Comparison of ENCODE assay signal across 26 mouse cellular contexts in the genomic region with DNA sequence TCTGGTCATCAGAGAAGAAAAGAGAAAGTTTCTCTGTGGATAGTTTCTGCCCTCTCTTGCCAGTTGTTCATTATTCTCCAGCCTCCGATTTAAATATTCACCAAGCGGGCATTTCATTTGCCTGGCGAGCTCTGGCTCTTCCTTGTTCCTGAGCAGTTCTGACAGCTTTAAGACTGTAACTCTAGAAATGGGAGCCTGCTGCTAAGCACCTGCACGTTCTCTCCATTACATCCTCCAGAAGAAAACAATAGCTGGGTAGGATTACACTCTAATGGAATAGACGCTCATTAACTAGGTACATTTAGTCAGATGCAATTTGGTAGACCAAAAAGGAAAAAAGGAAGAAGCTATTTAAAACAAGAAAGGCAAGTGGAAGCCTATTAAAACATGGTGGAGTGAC. TPM values are rescaled to one million over a fixed set of nuclear protein-coding genes. Genes with fewer than 3 reads are reported as not detected.
DNase-seq lines count a peak whose midpoint lies in the region; ATAC-seq and TF ChIP-seq lines count a peak whose summit lies in the region.
"Had no signal": no experiment of that assay in that cellular context is flagged by ENCODE, and none has a peak within 500 bp of the region (broad histone marks: within the 10 kb centered on the region; RNA-seq: fewer than 3 reads in every experiment).

No protein-coding gene starts in this region.

- H3K27me3 ChIP-seq in kidney, adult 2 months (replicated peaks; ENCODE audit: control insufficient read depth, insufficient read depth, low read length): no peaks in the 10 kb centered on the region
- H3K27me3 ChIP-seq in kidney, embryonic 15.5 days: no peaks in the 10 kb centered on the region
- no peaks in the 10 kb centered on the region for H3K27me3 ChIP-seq in CH12.LX (replicated peaks)
- H3K27me3 ChIP-seq: forebrain, embryonic 13.5 days; hindbrain, embryonic 13.5 days had no signal

- no peak overlapping the region for H3K4me3 ChIP-seq in kidney, adult 2 months (ENCODE audit: insufficient read depth, low read depth, low read length)
- H3K4me3 ChIP-seq in kidney, embryonic 15.5 days (replicated peaks): no peak overlapping the region
- H3K4me3 ChIP-seq in CH12.LX (replicated peaks in 1 of 3; ENCODE audit: low read depth in 2 of 3, low read length in 2 of 3, poor library complexity in 1 of 3): no peak overlapping the region
- H3K4me3 ChIP-seq in embryonic fibroblast, embryonic 13.5 days (ENCODE audit: insufficient read depth, low read length): no peak overlapping the region
- H3K4me3 ChIP-seq: embryonic facial prominence, embryonic 12.5 days; forebrain, embryonic 10.5 days; forebrain, embryonic 13.5 days; hindbrain, embryonic 10.5 days; hindbrain, embryonic 13.5 days had no signal

- no peak for TF ChIP-seq POLR2A in kidney, adult 2 months (IDR thresholded peaks at IDR 0.05; ENCODE audit: low read depth, low read length)
- no peak for TF ChIP-seq POLR2A in CH12.LX (IDR thresholded peaks at IDR 0.05; ENCODE audit: low read depth, low read length)
- no peak for TF ChIP-seq POLR2A in embryonic fibroblast, embryonic 13.5 days (IDR thresholded peaks at IDR 0.05; ENCODE audit: low read depth, low read length)

- peak; percentile 40 for DNase-seq in kidney, adult 2 months
- DNase-seq in kidney, postnatal 25 days: no peak
- no peak for DNase-seq in kidney, postnatal 10 days
- no peak for DNase-seq in CH12.LX (ENCODE audit: extremely low read depth)
- DNase-seq: adrenal gland, adult 8-10 months; adrenal gland, postnatal 25 days; cerebellum, adult 11-12 months; cerebellum, adult 8-10 months; cerebellum, postnatal 10 days; cerebellum, postnatal 36 days; gastrocnemius, postnatal 10 days; gastrocnemius, postnatal 36 days had no signal

- no peaks in the 10 kb centered on the region for H3K9me3 ChIP-seq in kidney, embryonic 15.5 days (replicated peaks)
- no peaks in the 10 kb centered on the region for H3K9me3 ChIP-seq in CH12.LX (replicated peaks; ENCODE audit: low read length)
- H3K9me3 ChIP-seq: embryonic facial prominence, embryonic 12.5 days; forebrain, embryonic 10.5 days; forebrain, embryonic 13.5 days; hindbrain, embryonic 10.5 days; hindbrain, embryonic 13.5 days had no signal

- TF ChIP-seq EP300 in CH12.LX (IDR thresholded peaks at IDR 0.05; ENCODE audit: low read length): no peak

- peak; percentile 83 for ATAC-seq in kidney, embryonic 15.5 days (replicated peaks; ENCODE audit: low FRiP score)
- ATAC-seq: activated CD4-positive, CD25-positive, alpha-beta regulatory T cell, adult 4 months; CD4-positive, CD25-positive, alpha-beta regulatory T cell, adult 4 months; forebrain, embryonic 13.5 days; forebrain, embryonic 16.5 days; hindbrain, embryonic 16.5 days; inflammation-experienced regulatory T-cells, adult 6 months had no signal

- no peak overlapping the region for H3K9ac ChIP-seq in kidney, embryonic 15.5 days
- H3K9ac ChIP-seq in CH12.LX (ENCODE audit: insufficient read depth, low read depth): no peak overlapping the region
- H3K9ac ChIP-seq: embryonic facial prominence, embryonic 12.5 days; forebrain, embryonic 13.5 days; hindbrain, embryonic 13.5 days had no signal

- TF ChIP-seq CTCF in kidney, adult 2 months (conservative IDR thresholded peaks at IDR 0.05; ENCODE audit: insufficient read depth, insufficient read length, low read depth, low read length): no peak
- no peak for TF ChIP-seq CTCF in CH12.LX (conservative IDR thresholded peaks at IDR 0.05 in 1 of 2, IDR thresholded peaks at IDR 0.05 in 1 of 2; ENCODE audit: low read depth in 2 of 2, low read length in 2 of 2)
- no peak for TF ChIP-seq CTCF in embryonic fibroblast, embryonic 13.5 days (IDR thresholded peaks at IDR 0.05; ENCODE audit: borderline replicate concordance, insufficient read depth, low read length)

- no peak overlapping the region for H3K4me2 ChIP-seq in kidney, embryonic 15.5 days
- peak overlapping the region; percentile 45; the same call in 1 of the 2 replicates for H3K4me2 ChIP-seq in CH12.LX (ENCODE audit: insufficient read depth, low read depth, poor library complexity, severe bottlenecking)
- H3K4me2 ChIP-seq: embryonic facial prominence, embryonic 12.5 days; forebrain, embryonic 13.5 days; heart, embryonic 11.5 days; hindbrain, embryonic 13.5 days had no signal

- WGBS in kidney, adult 2 months: 30% methylated on average over 5 of the region's 5 CpGs
- WGBS in kidney, embryonic 15.5 days: 31% methylated on average over 5 of the region's 5 CpGs

- H3K36me3 ChIP-seq in kidney, adult 2 months (ENCODE audit: control insufficient read depth, insufficient read depth, low read length): no peaks in the 10 kb centered on the region
- no peaks in the 10 kb centered on the region for H3K36me3 ChIP-seq in kidney, embryonic 15.5 days
- H3K36me3 ChIP-seq in CH12.LX (replicated peaks in 1 of 2; ENCODE audit: control insufficient read depth in 1 of 2, insufficient read depth in 1 of 2, low read length in 1 of 2): no peaks in the 10 kb centered on the region
- H3K36me3 ChIP-seq: embryonic facial prominence, embryonic 12.5 days; forebrain, embryonic 10.5 days; hindbrain, embryonic 10.5 days; hindbrain, embryonic 13.5 days had no signal

- no peaks in the 10 kb centered on the region for H3K79me2 ChIP-seq in CH12.LX (replicated peaks; ENCODE audit: control insufficient read depth, extremely low read depth, insufficient read depth, poor library complexity, severe bottlenecking)

- in situ Hi-C loops in CH12.LX (cut with MboI; ENCODE audit: low pct_ligation_motif_present, low pct_unique_long_range_greater_than_20kb, low sequenced_read_pairs): no loop called here

- H3K4me1 ChIP-seq in kidney, adult 2 months (ENCODE audit: control insufficient read depth, insufficient read depth, low read length): peaks cover 3% of the 10 kb centered on the region; the same call in 1 of the 2 replicates
- no peaks in the 10 kb centered on the region for H3K4me1 ChIP-seq in kidney, embryonic 15.5 days
- H3K4me1 ChIP-seq in CH12.LX (ENCODE audit: control insufficient read depth in 1 of 2, insufficient read depth in 2 of 2): peaks cover 0 to 7% of the 10 kb centered on the region in 2 experiments; a peak in 2 of 4 replicates
- peaks cover 3% of the 10 kb centered on the region; the same call in 1 of the 2 replicates for H3K4me1 ChIP-seq in embryonic fibroblast, embryonic 13.5 days (ENCODE audit: control insufficient read depth, insufficient read depth, low read length)
- H3K4me1 ChIP-seq: embryonic facial prominence, embryonic 12.5 days; forebrain, embryonic 10.5 days; forebrain, embryonic 13.5 days; hindbrain, embryonic 10.5 days; hindbrain, embryonic 13.5 days had no signal

- dilution Hi-C loops in CH12.LX (cut with MboI; ENCODE audit: extremely low pct_ligation_motif_present, extremely low pct_unique_long_range_greater_than_20kb, low sequenced_read_pairs): no loop called here

- TF ChIP-seq RAD21 in CH12.LX (IDR thresholded peaks at IDR 0.05; ENCODE audit: low read depth, low read length): no peak

- H3K27ac ChIP-seq in kidney, adult 2 months (ENCODE audit: insufficient read depth, low read depth, low read length): no peak overlapping the region
- no peak overlapping the region for H3K27ac ChIP-seq in kidney, embryonic 15.5 days
- no peak overlapping the region for H3K27ac ChIP-seq in CH12.LX (ENCODE audit: insufficient read depth, low read depth)
- H3K27ac ChIP-seq in embryonic fibroblast, embryonic 13.5 days (ENCODE audit: insufficient read depth, low read length): peak overlapping the region; percentile 19; the same call in 1 of the 2 replicates
- H3K27ac ChIP-seq: embryonic facial prominence, embryonic 12.5 days; forebrain, embryonic 10.5 days; forebrain, embryonic 13.5 days; hindbrain, embryonic 10.5 days; hindbrain, embryonic 13.5 days had no signal

TF ChIP-seq in CH12.LX, 34 proteins besides CTCF, POLR2A, EP300 and RAD21:
- TF ChIP-seq ELF1 (IDR thresholded peaks at IDR 0.05; ENCODE audit: low read depth, low read length): no peak
- no peak for TF ChIP-seq HCFC1 (IDR thresholded peaks at IDR 0.05; ENCODE audit: low read depth, low read length)
- no peak for TF ChIP-seq PAX5 (IDR thresholded peaks at IDR 0.05; ENCODE audit: low read length)
- no peak for TF ChIP-seq USF2 (conservative IDR thresholded peaks at IDR 0.05; ENCODE audit: low read depth, low read length)
- TF ChIP-seq NELFE (IDR thresholded peaks at IDR 0.05; ENCODE audit: low read depth, low read length): no peak
- TF ChIP-seq MAFK (IDR thresholded peaks at IDR 0.05; ENCODE audit: insufficient replicate concordance, low read length): no peak
- no peak for TF ChIP-seq UBTF (IDR thresholded peaks at IDR 0.05; ENCODE audit: low read depth, low read length)
- no peak for TF ChIP-seq MAX (IDR thresholded peaks at IDR 0.05; ENCODE audit: low read length)
- no peak for TF ChIP-seq ZNF384 (IDR thresholded peaks at IDR 0.05; ENCODE audit: low read depth, low read length)
- no peak for TF ChIP-seq SIN3A (IDR thresholded peaks at IDR 0.05; ENCODE audit: low read length)
- no peak for TF ChIP-seq CHD2 (IDR thresholded peaks at IDR 0.05; ENCODE audit: low read length)
- TF ChIP-seq ZMIZ1 (IDR thresholded peaks at IDR 0.05; ENCODE audit: low read depth, low read length): no peak

RNA-seq across cellular contexts. Expression of a gene that starts 36.3 kb away (rescaled TPM):
- 11.8 and 12.3 TPM in 2 replicates for polyA plus RNA-seq in kidney, adult 2 months (2012; rRNA removed)
- 12.0 and 14.4 TPM in 2 replicates for polyA plus RNA-seq in kidney, embryonic 15.5 days (2015; fragmentation: Nextera tagmentation; extraction: Ambion mirVana)
- total RNA-seq in CH12.LX (2012; rRNA removed) (not detected in 2 replicates), CH12.LX (2014; rRNA removed) (not detected in 2 replicates)
- polyA plus RNA-seq in CH12.LX (2012; ENCODE audit: insufficient read length, low read depth): not detected in 2 replicates
- polyA plus RNA-seq in embryonic fibroblast, embryonic 13.5 days (2011; ENCODE audit: insufficient read length, low read depth, missing spikeins): 22.1 and 23.2 TPM in 2 replicates
- total RNA-seq: granulocyte monocyte progenitor cell, adult 5-6 weeks had no signal
- polyA plus RNA-seq: activated CD4-positive, CD25-positive, alpha-beta regulatory T cell, adult 4 months had no signal

Comparison
In these comparisons a context has a peak if more than half of its experiments do, and no peak if none do; other contexts are left out.
1. RNA of a gene that starts 36.3 kb away (polyA plus RNA-seq): 22.1 to 23.2 TPM in embryonic fibroblast, embryonic 13.5 days, 12.0 to 14.4 TPM in kidney, embryonic 15.5 days and 11.8 to 12.3 TPM in kidney, adult 2 months; not detected in CH12.LX; every median in the first group is over 10 times any median in the second.